Mouse (Mus musculus) thymus, postnatal 25 days (tissue): ENCODE data around the gene Cidec.
A peak's percentile ranks its signal among the peaks of the same experiment; 100 is the strongest.

Experiments
- DNase-seq: peaks from one replicate; pipeline ENCODE4 v3.0.0; 2022

Cidec gene

DNA sequence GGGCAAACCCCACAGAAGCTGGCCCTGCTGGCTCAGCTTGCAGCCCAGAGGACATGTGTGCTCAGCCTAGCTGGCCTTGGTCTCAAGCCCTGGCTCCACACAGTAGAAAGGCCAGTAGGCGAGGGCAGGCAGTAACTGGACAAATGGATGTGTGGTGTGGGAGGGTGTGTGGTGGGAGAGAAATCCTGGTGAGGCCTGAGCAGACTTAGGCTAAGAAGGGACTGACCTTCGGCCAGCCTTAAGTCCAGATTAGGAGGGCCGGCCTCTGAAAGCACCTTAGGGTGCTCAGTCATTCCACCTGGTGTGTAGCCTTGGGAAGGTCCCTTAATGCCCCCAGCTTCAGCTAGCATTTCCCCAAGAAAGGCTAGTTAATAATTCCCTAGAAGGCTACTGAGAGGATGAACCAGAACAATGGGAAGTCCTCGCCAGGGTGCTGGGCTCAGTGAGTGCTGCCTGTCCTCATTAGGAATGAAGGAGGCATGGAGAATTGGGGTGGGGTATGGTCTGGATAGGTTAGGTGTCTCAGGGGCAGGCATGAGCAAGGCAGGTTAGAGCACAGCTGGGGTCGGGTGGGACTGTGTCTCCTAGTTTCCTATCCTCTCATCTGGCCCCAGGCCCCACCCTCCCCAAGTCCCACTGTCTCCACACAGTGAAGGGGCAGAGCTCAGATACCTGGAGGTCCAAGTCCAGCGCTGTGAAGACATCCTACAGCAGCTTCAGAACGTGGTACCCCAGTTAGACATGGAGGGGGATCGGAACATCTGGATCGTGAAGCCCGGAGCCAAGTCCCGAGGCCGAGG, 30.7 kb downstream of the Cidec start:
- no peak for DNase-seq

DNA sequence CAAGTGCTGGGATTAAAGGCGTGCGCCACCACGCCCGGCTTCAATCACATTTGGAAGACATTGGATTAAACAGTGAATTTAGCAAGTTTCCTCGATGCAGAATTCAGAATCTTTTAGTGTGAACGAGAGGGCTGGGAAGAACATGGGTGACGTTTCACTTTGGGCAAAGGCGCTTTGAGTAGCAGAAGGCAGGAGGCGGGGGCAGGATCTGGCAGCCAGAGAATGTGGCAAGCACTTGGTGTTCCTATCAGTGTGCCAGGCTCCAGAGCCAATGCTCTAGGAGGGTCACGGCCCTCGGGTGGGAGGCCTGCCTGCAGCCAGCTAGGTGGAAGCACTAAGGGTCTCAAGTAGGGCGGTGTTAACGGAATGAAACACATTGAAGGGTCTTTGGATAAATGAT, 33.5 kb downstream of the Cidec start:
- DNase-seq: no peak

DNA sequence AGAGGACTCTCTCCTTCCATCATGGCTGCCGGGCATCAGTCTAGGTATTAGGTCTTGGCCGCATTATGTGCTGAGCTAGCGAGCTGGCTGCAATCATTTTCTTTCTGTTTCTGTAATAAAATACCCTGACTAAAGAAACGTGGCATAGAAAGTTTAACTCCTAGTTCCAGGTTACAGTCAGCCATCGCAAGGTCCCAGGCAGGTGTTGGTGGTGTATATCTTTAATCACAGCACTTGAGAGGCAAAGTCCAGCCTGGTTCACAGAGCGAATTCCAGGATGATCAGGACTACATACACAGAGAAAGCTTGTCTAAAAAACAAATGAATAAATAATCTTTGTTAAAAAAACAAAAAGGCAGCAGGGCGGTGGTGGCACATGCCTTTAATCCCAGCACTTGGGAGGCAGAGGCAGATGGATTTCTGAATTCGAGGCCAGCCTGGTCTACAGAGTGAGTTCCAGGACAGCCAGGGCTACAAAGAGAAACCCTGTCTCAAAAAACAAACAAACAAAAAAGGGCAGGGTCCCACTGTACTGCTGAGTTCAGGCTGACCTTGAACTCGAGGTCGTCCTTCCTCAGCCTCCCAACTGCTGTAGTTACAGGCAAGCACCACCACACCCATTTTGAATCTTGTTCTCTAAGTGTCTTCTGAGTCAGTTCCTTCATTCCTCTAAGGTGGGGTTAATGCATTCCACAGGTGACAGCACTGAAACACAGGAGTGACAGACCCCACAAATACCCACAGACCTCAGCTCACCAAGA, 39.1 kb downstream of the Cidec start:
- no peak for DNase-seq

DNA sequence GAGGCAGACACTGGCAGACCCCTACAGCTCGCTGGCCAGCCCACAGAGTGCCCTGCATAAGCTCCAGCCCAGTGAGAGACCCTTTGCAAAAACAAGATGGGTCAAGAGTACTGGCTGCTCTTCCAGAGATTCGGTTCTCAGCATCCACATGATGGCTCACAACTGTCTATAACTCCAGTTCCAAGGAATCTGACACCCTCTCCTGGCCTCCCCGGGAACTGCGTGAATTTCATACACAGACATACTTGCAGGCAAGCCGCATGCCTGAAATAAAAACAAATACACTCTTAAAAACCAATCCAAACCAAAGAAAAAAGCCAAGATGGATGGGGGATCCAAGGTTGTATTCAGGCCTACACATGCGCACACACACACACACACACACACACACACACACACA, 40.1 kb downstream of the Cidec start:
- no peak for DNase-seq

DNA sequence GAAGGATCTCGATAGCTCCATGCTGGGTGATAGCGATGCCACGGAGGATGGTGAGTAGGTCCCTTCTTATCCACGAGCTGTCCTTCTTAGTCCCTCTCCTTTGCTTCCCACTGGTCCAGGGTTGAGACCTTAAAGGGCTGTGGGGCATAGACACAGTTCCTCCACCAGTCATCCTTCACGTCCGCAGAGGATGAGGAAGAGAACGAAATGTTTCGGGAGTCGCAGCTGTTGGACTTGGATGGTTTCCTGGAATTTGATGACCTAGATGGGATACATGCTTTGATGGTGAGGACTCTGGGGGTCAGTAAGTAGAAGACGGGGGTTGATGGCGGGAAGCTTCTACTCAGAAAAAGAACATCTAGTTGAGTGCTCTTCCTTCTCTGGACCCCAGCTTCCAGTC, 40.7 kb downstream of the Cidec start:
- DNase-seq: no peak

DNA sequence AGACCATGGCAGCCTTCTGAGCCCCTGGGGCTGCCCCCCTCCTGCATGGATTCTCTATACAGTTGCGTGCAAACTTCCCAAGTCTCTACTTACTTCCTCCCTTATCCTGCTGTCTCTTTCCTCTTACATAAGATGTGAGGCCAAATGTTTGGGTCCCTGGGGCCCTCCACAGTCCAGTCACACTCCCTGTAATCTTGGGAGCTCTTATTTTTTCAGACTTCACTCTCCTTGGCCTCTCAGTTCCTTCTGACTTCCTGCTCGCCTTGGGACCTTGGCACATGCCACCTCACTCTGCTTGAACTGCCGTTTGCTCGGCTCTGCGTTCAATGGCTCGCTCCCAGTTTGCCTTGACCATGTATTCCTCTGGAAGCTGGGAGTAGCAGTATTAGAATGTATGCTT, 41.6 kb downstream of the Cidec start:
- no peak for DNase-seq

DNA sequence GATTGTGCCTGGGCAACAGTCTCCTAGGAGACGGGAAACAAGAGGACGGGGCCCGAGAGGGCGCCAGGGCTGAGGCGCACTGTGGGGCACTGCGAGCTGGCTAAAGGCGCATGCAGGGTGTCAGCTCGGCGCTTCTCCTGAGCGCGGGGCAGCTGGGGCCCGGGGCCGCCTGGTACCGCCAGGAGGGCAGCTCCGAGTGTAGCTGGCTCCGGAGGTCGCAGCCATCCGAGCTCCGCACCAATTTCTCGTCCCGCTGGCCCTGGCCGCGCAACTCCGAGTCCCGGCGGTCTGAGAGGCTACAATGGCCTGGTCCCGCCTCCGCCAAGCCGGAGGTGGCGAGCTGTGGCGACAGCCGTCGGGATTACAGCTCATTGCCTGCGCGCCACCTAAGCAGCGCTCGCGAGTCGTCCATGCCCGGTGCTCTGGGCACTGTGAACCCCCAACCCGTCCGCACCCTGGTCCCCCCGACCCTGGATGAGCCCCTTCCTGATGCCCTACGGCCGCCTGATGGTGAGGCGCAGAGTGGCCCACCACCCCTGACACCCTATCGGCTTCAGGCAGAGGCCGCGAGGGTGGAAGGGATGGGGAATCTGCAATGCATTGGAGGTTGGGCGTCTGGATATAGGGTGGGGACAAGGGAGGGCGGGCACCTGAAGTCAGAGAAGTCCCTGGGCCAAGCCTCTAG, 43.0 kb downstream of the Cidec start:
- DNase-seq: no peak

DNA sequence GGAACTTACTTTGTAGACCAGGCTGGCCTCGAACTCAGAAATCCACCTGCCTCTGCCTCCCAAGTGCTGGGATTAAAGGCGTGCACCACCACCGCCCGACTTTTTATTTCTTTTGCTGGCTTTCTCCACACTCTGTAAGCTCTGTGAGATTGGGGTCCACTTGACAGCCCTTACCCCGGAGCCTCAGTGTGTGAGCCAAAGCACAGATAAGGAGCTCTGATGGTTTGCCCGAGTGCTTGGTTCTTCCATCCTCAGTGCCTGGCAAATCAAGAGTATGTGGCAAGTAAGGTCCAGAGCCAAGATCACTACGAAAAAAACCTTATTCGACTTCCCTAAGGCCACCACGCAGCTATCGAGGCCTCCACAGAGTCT, 43.6 kb downstream of the Cidec start:
- DNase-seq: no peak

DNA sequence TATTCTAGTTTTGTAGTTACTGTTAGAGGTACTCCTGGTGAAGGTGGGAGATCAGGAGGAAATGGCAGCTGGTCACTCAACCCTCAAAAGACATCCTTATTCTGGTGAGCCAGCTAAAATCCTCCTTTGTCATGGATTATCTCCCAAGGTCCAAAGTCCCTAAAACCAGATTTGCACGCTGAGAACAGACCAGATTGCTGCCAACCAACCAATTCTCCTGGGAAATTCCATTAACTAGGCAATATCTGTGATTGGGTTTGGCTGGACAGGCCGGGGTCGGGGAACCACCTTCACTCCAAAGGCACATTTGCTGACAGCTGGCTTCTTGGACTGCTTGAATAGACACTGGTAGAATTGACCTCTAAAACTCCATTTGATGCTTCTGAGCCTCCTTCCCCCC, 44.8 kb downstream of the Cidec start:
- no peak for DNase-seq

DNA sequence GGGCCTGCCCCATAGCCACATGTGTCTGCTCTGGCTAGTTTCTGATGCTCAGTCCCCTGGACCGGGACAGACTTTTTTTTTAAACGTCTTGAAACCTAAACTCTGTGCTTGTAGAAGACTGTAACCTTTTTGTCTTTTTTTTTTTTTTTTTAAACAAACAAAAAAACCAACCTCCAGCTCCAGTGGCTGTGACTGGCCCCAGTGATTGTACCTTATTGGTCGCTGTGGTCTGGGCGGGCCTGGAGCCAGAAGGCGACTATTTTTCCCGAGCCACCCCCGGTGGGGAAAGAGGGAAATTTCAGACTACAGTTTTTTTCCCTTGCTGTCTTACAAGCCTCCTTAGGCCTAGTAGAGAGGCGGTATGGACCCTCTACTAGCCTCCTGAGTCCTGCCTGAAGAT, 46.6 kb downstream of the Cidec start, which contains the start of gene Ttll3:
TSS of gene Ttll3 (plus strand) at position 301 of the 400 bp plus-strand sequence.
- no peak for DNase-seq

DNA sequence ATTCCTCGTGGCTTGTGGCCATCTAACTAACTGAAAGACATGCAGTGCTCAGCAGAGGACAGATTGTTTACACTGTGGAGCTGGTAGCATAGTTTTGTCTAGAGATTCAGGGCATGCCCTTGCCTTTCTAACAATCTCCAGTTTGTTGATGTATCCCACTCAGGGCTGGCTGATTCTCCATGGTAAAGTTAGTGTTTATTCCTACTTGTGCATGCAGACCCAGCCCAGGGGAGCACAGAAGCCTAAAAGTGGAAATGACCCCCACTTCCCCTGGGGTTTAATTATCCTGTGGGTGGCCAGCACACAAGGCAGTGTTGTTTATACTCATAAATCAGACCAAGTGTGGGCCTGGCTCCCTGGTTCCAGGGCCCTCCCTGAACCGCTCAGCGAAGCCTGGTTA, 49.5 kb downstream of the Cidec start:
- no peak for DNase-seq

DNA sequence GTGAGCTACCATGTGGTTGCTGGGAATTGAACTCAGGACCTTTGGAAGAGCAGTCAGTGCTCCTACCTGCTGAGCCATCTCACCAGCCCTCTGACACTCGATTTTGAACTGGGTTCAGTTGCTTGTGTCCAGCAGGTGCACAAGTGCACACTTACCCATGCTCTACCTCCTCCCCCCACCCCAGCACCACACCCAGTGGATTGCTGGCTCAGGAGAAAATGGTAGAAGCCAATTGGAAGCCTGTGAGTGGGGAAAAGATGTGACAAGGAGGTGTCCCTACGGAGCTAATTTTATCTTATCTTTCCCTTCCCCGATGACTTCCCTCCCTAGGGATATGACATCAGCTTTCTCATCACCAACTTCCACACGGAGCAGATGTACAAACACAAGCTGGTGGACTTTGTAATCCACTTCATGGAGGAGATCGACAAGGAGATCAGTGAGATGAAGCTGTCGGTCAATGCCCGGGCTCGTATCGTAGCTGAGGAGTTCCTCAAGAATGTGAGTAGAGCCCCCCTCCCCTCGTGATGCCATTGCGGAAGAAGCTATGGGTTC, 50.3 kb downstream of the Cidec start:
- DNase-seq: no peak

DNA sequence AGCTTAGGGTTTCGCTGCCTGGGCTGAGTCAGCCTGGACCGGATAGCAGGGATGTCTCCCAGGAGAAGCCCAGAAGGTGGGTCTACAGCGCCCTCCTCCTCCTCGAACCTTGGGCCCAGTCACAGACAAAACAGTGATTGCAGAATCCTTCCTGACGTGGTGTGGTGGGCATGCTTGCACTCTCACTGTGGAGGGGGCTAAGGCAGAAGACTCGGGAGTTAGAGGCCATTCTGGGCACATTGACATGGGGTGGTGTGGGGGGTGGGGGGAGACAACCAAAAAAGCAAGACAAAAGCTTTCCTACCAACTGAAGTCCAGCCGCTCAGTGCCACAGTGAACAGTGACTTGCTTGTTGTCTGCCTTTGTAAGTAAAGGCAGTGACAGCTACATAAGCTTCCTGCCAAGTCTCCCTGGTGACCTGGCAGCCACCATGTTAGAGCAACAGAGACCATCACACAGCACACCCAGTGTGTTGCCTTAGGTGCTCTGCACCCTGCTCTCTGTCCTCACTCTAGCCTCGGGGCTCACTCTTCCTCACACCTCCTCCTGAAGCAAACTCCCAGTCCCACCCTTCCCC, 51.1 kb downstream of the Cidec start:
- no peak for DNase-seq

DNA sequence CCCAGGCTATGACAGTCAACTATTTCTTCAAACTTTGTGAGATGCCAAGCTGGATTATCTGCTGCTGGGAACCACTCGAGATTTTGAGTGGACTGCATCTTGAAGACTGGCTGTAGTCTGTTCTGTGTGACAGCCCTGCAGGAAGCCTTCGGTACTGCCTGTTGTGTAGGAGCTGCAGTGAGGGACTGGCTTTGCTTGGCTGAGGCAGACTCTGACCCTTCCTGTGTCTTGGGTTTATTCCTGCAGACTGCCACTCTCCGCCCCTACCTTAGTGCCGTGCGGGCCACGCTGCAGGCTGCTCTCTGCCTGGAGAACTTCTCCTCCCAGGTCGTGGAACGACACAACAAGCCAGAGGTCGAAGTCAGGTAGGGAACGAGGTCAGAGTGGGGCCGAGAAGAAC, 55.1 kb downstream of the Cidec start:
- no peak for DNase-seq

DNA sequence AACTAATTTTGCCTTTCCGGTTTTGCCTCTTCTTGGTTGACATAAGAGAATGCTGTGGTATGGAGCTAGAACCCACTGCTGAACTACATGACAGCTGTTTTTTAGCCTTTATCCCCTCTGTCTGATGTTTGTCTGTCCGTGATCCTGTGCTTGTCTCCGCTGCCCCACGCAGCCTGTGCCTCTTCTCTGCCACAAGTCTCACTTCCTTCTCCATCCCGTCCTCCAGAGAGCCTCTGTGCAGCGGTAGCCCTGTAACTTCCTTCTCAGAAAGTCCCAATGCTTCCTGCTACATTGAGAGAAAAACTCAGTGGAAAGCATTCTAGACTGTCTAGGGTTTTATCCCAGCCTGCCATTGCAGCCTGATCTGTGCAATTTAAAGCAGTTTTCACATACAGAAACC, 56.3 kb downstream of the Cidec start:
- DNase-seq: no peak

DNA sequence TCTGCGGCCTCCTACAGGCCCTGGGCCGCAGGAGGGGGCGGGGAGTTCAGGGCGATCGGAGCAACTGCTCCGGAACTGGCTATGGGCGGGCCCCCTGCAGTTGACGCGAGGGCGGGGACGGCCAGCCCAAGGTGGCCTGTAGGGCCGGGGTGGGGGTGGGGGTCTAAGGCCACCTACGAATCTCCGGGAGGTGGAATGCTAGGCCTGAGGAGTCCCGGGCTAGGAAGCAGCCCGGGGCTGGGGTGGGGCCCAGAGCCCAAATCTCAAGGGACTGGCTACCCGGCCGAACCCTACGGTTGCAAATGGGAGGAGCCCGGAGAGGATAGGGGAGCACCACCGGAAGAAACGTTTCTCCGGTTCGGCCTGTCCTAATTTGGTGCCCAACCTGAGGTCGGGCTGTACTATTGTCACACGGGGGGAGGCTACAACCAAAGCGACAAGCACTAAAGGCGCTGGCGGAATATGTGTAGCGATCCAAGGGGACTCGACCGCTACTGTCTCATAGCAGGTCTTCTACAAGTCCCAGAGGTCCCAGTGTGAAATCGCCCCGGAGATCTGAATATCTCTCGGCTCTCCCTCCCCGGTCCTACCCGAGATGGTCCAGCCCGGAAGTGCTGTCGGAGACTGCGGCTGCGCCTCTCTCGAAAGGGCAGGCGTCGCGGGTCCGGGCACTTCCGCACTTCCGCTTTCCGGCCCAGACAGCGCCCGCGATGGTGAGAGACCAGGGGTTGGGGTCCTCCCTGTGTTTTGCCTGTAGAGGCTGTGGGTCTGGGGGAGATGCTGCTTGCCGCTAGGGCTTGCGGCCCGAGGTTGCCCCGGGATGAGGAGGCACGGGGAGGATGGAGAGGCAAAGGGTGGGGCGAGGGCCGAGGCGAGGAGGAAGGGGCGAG, 57.8 kb downstream of the Cidec start, which contains the start of the genes Tada3 and Arpc4:
TSS of gene Tada3 (minus strand) at position 388 of the 890 bp plus-strand sequence.
TSS of gene Arpc4 (plus strand) at position 620 of the 890 bp plus-strand sequence.
- DNase-seq: peak; percentile 93

DNA sequence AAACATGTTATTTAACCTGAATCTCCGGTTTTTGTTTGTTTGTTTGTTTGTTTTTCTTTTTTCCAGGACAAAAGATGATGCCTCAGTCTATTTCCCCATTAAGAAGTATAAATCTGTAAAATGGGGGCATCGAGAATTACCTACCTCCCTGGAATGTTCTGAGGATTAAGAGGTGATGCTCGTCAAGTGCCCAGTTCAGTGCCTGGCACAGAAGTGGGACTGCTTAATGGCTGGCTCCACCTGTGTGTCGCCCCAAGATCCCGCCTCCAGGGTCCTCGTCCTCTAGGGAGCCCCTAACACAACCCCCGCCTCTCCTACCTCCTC, 58.4 kb downstream of the Cidec start:
- no peak for DNase-seq
